Mouse (Mus musculus): ENCODE results near the gene Sec16b.

The Sec16b gene

GRCm38 (mm10) chr1:157513559-157513958, 7.0 kb downstream of the Sec16b start:
- no peak for DNase-seq (ENCODE audit: low read depth, low spot score)

- DNase-seq (ENCODE audit: low read depth, low spot score): no peak
Measured at GRCm38 (mm10) chr1:157514298-157514697, 7.8 kb downstream of the Sec16b start.

GRCm38 (mm10) chr1:157516838-157517808, 10.6 kb downstream of the Sec16b start:
- DNase-seq (ENCODE audit: low read depth, low spot score): no peak

GRCm38 (mm10) chr1:157518111-157518523, 11.6 kb downstream of the Sec16b start:
- no peak for DNase-seq (ENCODE audit: low read depth, low spot score)

- DNase-seq (ENCODE audit: low read depth, low spot score): no peak
Measured at GRCm38 (mm10) chr1:157519396-157519795, 12.9 kb downstream of the Sec16b start.

- no peak for DNase-seq (ENCODE audit: low read depth, low spot score)
Measured at GRCm38 (mm10) chr1:157522322-157522721, 15.8 kb downstream of the Sec16b start.

GRCm38 (mm10) chr1:157524775-157525174, 18.2 kb downstream of the Sec16b start:
- DNase-seq (ENCODE audit: low read depth, low spot score): no peak

- no peak for DNase-seq (ENCODE audit: low read depth, low spot score)
Measured at GRCm38 (mm10) chr1:157525692-157526354, 19.3 kb downstream of the Sec16b start.

- DNase-seq (ENCODE audit: low read depth, low spot score): no peak
Measured at GRCm38 (mm10) chr1:157526625-157527024, 20.1 kb downstream of the Sec16b start.

GRCm38 (mm10) chr1:157532826-157533460, 26.4 kb downstream of the Sec16b start:
- no peak for DNase-seq (ENCODE audit: low read depth, low spot score)

- no peak for DNase-seq (ENCODE audit: low read depth, low spot score)
Measured at GRCm38 (mm10) chr1:157535571-157535970, 29.0 kb downstream of the Sec16b start.

GRCm38 (mm10) chr1:157536471-157536870, 29.9 kb downstream of the Sec16b start:
- DNase-seq (ENCODE audit: low read depth, low spot score): no peak

GRCm38 (mm10) chr1:157537636-157538035, 31.1 kb downstream of the Sec16b start:
- no peak for DNase-seq (ENCODE audit: low read depth, low spot score)

- DNase-seq (ENCODE audit: low read depth, low spot score): no peak
Measured at GRCm38 (mm10) chr1:157545056-157545455, 38.5 kb downstream of the Sec16b start.

GRCm38 (mm10) chr1:157547658-157548057, 41.1 kb downstream of the Sec16b start:
- DNase-seq (ENCODE audit: low read depth, low spot score): no peak

GRCm38 (mm10) chr1:157549721-157550120, 43.2 kb downstream of the Sec16b start:
- DNase-seq (ENCODE audit: low read depth, low spot score): no peak

- DNase-seq (ENCODE audit: low read depth, low spot score): no peak
Measured at GRCm38 (mm10) chr1:157552749-157553451, 46.4 kb downstream of the Sec16b start.

GRCm38 (mm10) chr1:157554163-157554562, 47.6 kb downstream of the Sec16b start:
- no peak for DNase-seq (ENCODE audit: low read depth, low spot score)

GRCm38 (mm10) chr1:157554686-157555530, 48.4 kb downstream of the Sec16b start:
- no peak for DNase-seq (ENCODE audit: low read depth, low spot score)

- no peak for DNase-seq (ENCODE audit: low read depth, low spot score)
Measured at GRCm38 (mm10) chr1:157555738-157556137, 49.2 kb downstream of the Sec16b start.

GRCm38 (mm10) chr1:157556439-157556838, 49.9 kb downstream of the Sec16b start:
- DNase-seq (ENCODE audit: low read depth, low spot score): no peak

Measured in c-Kit-negative CD71-positive TER-119-positive erythroid progenitor cells, embryonic 14.5 days (primary cell).